Mouse (Mus musculus) testis, adult 2 months (tissue): ENCODE results near the gene Tdp1.

ENCODE experiments used
- CTCF ChIP-seq: fragments of 200-500 bp; IDR thresholded peaks from 2 replicates; pipeline ENCODE4 v1.5.1; 2012; ENCODE audit warnings: low read depth, mild to moderate bottlenecking, inconsistent platforms, low read length, moderate library complexity; ENCODE audit not compliant: control insufficient read depth, insufficient read depth, insufficient replicate concordance
- POLR2A ChIP-seq: fragments of 200-500 bp; IDR thresholded peaks from 2 replicates; pipeline ENCODE4 v1.6.1; 2012; ENCODE audit warnings: low read depth, mild to moderate bottlenecking, inconsistent platforms, low read length, moderate library complexity; ENCODE audit not compliant: control insufficient read depth

DNA sequence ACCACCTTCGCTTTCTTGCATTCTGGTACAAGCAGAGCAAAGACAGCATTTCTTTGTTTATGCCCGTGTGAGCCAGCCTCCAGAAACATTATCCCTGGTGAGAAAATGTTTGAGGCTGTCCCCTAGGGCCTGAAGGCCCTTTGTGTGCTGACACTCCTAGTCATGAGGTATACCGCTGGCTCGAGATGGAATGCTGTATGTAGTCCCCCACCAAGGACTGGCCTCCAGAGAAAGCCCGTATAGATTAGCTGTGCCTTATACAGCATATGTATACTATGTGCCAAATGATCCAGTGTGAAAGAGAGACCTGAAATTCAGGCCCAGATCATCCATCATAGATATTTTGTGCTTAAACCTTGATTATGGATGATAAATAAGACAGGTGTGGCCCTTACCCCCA, 39.4 kb downstream of the Tdp1 start:
- TF ChIP-seq CTCF, result no peak
- TF ChIP-seq POLR2A, result no peak
